Mouse (Mus musculus): ENCODE results near the gene Olfr633. TPM values are rescaled to one million over a fixed set of nuclear protein-coding genes. Genes with fewer than 3 reads are reported as not detected.
"Not testable (repeated sequence)": the region's sequence is repeated elsewhere in the genome, so short reads cannot be mapped to it uniquely, and the experiment has no call there.

Olfr633 gene
- not detected in 2 replicates for polyA plus RNA-seq (2016; fragmentation: Nextera tagmentation; extraction: Ambion mirVana)

DNA sequence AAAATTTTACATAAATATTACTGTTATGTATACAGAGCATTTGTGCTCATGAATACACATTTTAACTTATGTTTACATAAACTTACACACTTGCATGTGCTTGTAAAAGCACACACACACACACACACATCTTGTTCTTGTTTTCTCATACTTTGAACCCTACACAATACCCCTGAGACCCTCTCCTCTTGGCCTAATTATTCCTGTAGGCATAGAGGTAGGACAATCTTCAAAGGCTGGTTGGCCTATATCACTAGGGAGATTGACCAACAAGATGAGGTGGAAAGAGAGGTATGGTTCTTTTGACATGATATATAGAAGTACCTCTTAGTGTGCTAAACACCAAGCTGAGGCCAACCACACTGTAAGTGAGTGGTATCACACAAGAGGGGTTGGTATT, at the start of gene Olfr633:
Olfr633 (plus strand) TSS at position 301 of the 400 bp plus-strand sequence.
- no peaks in the 10 kb centered on the region for H3K36me3 ChIP-seq
- H3K27ac ChIP-seq (replicated peaks) = no peak within 1 kb of the TSS
- H3K4me1 ChIP-seq = no peaks in the 10 kb centered on the region
- no peaks in the 10 kb centered on the region for H3K9me3 ChIP-seq (replicated peaks)
- no peaks in the 10 kb centered on the region for H3K27me3 ChIP-seq (ENCODE audit: low read depth, poor library complexity, severe bottlenecking)
- DNase-seq (ENCODE audit: low spot score) = no peak
- H3K4me3 ChIP-seq = no peak within 1 kb of the TSS

DNA sequence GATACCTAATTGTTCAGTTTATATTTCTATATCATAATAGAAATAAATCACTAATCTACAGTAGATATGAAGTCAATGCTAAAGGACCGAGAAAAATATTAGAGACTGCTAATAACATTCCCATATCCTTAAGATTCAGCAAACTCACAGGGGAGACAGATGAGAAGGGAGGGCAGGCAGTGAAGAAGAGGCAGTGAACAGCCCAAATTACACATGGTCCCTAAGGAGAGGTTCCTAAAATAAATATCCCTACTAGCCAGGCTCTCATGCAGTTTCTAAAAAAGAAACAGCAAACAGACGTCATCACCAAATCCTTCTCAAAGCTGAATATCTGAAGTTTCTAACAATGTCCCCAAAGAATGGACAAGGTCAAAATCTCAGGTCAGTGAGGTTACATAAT, 41.0 kb upstream of the Olfr633 start, which contains the start of gene Olfr65:
Olfr65 (plus strand) TSS at position 301 of the 400 bp plus-strand sequence.
- Histone ChIP-seq H3K4me1 (no peaks in the 10 kb centered on the region), H3K9me3 (replicated peaks) (no peaks in the 10 kb centered on the region)
- WGBS = 88% methylated on average over 2 of the region's 2 CpGs

DNA sequence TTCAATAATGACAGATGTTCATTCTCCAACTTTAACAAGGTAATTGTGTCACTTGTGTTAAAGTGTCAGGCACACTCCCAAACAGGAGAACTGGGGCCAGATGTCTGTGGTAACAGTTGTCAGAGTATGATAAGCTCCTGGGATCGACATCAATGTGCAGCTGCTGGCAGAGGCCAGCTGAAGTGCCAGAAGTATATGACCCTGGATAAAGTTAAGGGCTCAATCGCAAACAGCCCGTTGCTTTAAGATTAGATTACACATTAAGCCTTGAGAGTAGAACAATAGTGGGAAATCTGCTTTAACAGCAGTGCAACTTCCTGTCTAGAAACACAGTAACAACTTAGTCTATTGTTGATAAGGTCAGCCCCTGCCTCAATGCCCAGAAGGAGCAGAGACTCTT, 34.2 kb upstream of the Olfr633 start:
- no peak overlapping the region for H3K27ac ChIP-seq (replicated peaks)
- no peaks in the 10 kb centered on the region for H3K27me3 ChIP-seq (ENCODE audit: low read depth, poor library complexity, severe bottlenecking)
- DNase-seq (ENCODE audit: low spot score) = no peak
- no peaks in the 10 kb centered on the region for H3K4me1 ChIP-seq
- H3K9me3 ChIP-seq (replicated peaks) = no peaks in the 10 kb centered on the region
- no peaks in the 10 kb centered on the region for H3K36me3 ChIP-seq
- WGBS = 52% methylated on average over 3 of the region's 3 CpGs
- no peak overlapping the region for H3K4me3 ChIP-seq

More for the DNA sequence above, 41.0 kb upstream of the Olfr633 start, which contains the start of gene Olfr65:
- H3K4me3 ChIP-seq = no peak within 1 kb of the TSS
- no peaks in the 10 kb centered on the region for H3K36me3 ChIP-seq
- no peak within 1 kb of the TSS for H3K27ac ChIP-seq (replicated peaks)
- DNase-seq (ENCODE audit: low spot score) = no peak
- H3K27me3 ChIP-seq (ENCODE audit: low read depth, poor library complexity, severe bottlenecking) = no peaks in the 10 kb centered on the region

DNA sequence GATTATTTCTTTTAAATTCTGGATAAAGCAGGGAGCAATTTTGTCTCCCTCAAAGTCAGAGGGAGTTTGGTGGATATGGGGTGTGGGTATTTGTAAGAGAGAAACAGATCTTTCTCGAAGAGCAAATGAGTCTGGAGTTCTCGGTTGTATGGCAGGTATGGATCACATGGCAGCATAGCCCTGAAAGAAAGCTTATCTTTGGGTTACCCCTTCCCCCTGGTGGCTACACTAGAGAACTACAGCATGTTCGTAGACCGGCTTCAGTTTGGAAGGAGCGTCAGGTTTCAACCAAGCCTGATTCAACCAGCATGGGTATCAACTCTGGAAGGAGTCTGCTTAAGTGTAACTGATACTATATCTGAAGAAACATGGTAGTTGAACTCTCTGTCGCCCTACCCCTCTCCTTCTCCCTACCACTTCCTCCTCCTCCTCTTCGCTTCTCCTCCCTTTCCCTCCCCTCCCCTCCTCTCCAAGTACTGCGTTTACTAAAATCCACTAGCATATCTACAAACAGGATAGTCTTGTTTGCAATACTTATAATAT, 31.2 kb upstream of the Olfr633 start:
- DNase-seq (ENCODE audit: low spot score) = peak; percentile 21
- Histone ChIP-seq H3K36me3 (no peaks in the 10 kb centered on the region), H3K4me1 (no peaks in the 10 kb centered on the region), H3K27me3 (ENCODE audit: low read depth, poor library complexity, severe bottlenecking) (no peaks in the 10 kb centered on the region), H3K4me3 (no peak overlapping the region), H3K27ac (replicated peaks) (no peak overlapping the region), H3K9me3 (replicated peaks) (no peaks in the 10 kb centered on the region)
- 49% methylated on average over 8 of the region's 8 CpGs for WGBS

- Histone ChIP-seq H3K36me3 (no peaks in the 10 kb centered on the region), H3K27ac (replicated peaks) (no peak overlapping the region), H3K4me1 (no peaks in the 10 kb centered on the region), H3K27me3 (ENCODE audit: low read depth, poor library complexity, severe bottlenecking) (no peaks in the 10 kb centered on the region), H3K4me3 (no peak overlapping the region), H3K9me3 (replicated peaks) (no peaks in the 10 kb centered on the region)
- DNase-seq (ENCODE audit: low spot score) = no peak
Measured at GRCm38 (mm10) chr7:103915338-103915737, 28.9 kb upstream of the Olfr633 start.

GRCm38 (mm10) chr7:103928525-103928924, 15.7 kb upstream of the Olfr633 start, which contains the start of gene Olfr631:
Gene Olfr631 (plus strand): TSS chr7:103928825.
- H3K4me3 ChIP-seq = no peak within 1 kb of the TSS
- H3K27ac ChIP-seq (replicated peaks) = no peak within 1 kb of the TSS
- no peaks in the 10 kb centered on the region for H3K27me3 ChIP-seq (ENCODE audit: low read depth, poor library complexity, severe bottlenecking)
- no peaks in the 10 kb centered on the region for H3K4me1 ChIP-seq
- DNase-seq (ENCODE audit: low spot score) = no peak
- no peaks in the 10 kb centered on the region for H3K9me3 ChIP-seq (replicated peaks)
- H3K36me3 ChIP-seq = no peaks in the 10 kb centered on the region

DNA sequence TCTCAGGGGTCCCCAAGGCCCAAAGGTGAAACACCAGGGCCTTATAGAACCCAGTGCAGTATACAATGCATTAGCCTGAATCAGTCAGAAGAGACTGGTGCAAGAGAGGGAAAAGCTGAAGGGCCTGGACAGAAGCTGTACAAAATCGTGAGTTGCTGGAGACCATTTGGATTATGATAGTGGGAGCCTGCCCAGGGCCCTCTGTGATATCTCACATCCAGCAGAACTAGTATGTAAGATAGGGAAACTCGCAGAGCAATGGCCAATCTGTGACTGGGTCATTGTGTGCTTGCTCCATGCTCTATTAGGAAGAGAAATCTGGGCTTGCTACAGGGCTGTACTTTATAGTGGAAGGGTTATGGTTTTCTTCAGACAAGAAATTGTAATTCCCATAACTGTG, 10.0 kb upstream of the Olfr633 start, which contains the start of gene Olfr632:
Olfr632 (plus strand) TSS at position 84 of the 400 bp plus-strand sequence.
- H3K27ac ChIP-seq (replicated peaks) = no peak within 1 kb of the TSS
- no peaks in the 10 kb centered on the region for H3K4me1 ChIP-seq
- H3K27me3 ChIP-seq (ENCODE audit: low read depth, poor library complexity, severe bottlenecking) = no peaks in the 10 kb centered on the region
- H3K9me3 ChIP-seq (replicated peaks) = no peaks in the 10 kb centered on the region
- DNase-seq (ENCODE audit: low spot score) = no peak
- no peaks in the 10 kb centered on the region for H3K36me3 ChIP-seq
- no peak within 1 kb of the TSS for H3K4me3 ChIP-seq
- WGBS = 75% methylated on average over 2 of the region's 2 CpGs

- WGBS = 25% methylated on average over 2 of the region's 2 CpGs
- DNase-seq (ENCODE audit: low spot score) = peak; percentile 52
- Histone ChIP-seq H3K36me3 (no peaks in the 10 kb centered on the region), H3K4me1 (no peaks in the 10 kb centered on the region), H3K9me3 (replicated peaks) (no peaks in the 10 kb centered on the region), H3K27me3 (ENCODE audit: low read depth, poor library complexity, severe bottlenecking) (no peaks in the 10 kb centered on the region), H3K4me3 (no peak overlapping the region), H3K27ac (replicated peaks) (no peak overlapping the region)
Measured at GRCm38 (mm10) chr7:103942730-103943129, 1.5 kb upstream of the Olfr633 start.

- DNase-seq (ENCODE audit: low spot score); H3K36me3 ChIP-seq; H3K27me3 ChIP-seq (ENCODE audit: low read depth, poor library complexity, severe bottlenecking); H3K4me1 ChIP-seq; H3K4me3 ChIP-seq; H3K9me3 ChIP-seq (replicated peaks); H3K27ac ChIP-seq (replicated peaks): not testable (repeated sequence)
- 95% methylated on average over 22 of the region's 22 CpGs for WGBS
Measured at GRCm38 (mm10) chr7:103966873-103967272, 22.6 kb downstream of the Olfr633 start.

- WGBS = 80% methylated on average over 1 of the region's 1 CpGs
- no peaks in the 10 kb centered on the region for H3K36me3 ChIP-seq
- H3K27ac ChIP-seq (replicated peaks) = no peak within 1 kb of the TSS
- no peaks in the 10 kb centered on the region for H3K9me3 ChIP-seq (replicated peaks)
- no peak within 1 kb of the TSS for H3K4me3 ChIP-seq
- no peak for DNase-seq (ENCODE audit: low spot score)
- H3K27me3 ChIP-seq (ENCODE audit: low read depth, poor library complexity, severe bottlenecking) = no peaks in the 10 kb centered on the region
- H3K4me1 ChIP-seq = no peaks in the 10 kb centered on the region
Measured at GRCm38 (mm10) chr7:103970852-103971251, 26.6 kb downstream of the Olfr633 start, which contains the start of gene Olfr635. Gene Olfr635 (plus strand): TSS chr7:103971152.

DNA sequence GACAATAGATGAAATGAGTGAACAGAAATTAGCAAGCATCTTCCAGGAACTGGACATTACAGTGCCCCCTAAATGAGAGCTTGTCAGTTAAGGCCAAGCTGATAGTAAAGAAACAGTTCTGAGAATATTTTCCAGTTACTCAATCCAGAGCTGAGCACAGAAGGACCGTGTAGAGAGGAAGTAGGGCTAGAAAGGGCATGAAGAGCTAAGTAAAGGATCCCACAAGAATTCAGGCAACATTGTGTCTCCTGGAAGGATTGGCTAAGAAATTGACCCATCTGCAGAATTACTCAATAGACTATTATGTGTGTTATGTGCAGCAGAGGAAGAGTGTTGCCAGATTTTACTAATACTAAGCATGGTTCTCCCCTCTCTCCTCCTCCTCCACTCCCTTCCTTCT, 27.5 kb downstream of the Olfr633 start:
- no peaks in the 10 kb centered on the region for H3K4me1 ChIP-seq
- no peaks in the 10 kb centered on the region for H3K27me3 ChIP-seq (ENCODE audit: low read depth, poor library complexity, severe bottlenecking)
- WGBS = 76% methylated on average over 1 of the region's 1 CpGs
- no peak for DNase-seq (ENCODE audit: low spot score)
- H3K4me3 ChIP-seq = no peak overlapping the region
- no peak overlapping the region for H3K27ac ChIP-seq (replicated peaks)
- no peaks in the 10 kb centered on the region for H3K9me3 ChIP-seq (replicated peaks)
- H3K36me3 ChIP-seq = no peaks in the 10 kb centered on the region

GRCm38 (mm10) chr7:103998446-103998845, 54.2 kb downstream of the Olfr633 start, which contains the start of gene Olfr638:
Gene Olfr638 (plus strand): TSS chr7:103998746.
- H3K9me3 ChIP-seq (replicated peaks) = no peaks in the 10 kb centered on the region
- DNase-seq (ENCODE audit: low spot score) = no peak
- H3K4me3 ChIP-seq = no peak within 1 kb of the TSS
- H3K36me3 ChIP-seq = no peaks in the 10 kb centered on the region
- no peak within 1 kb of the TSS for H3K27ac ChIP-seq (replicated peaks)
- no peaks in the 10 kb centered on the region for H3K27me3 ChIP-seq (ENCODE audit: low read depth, poor library complexity, severe bottlenecking)
- no peaks in the 10 kb centered on the region for H3K4me1 ChIP-seq
